Mouse (Mus musculus) natural killer cell, adult 2 months (primary cell): Measurements from ENCODE around the gene Atp2a1.
"Not testable (repeated sequence)": the region's sequence is repeated elsewhere in the genome, so short reads cannot be mapped to it uniquely, and the experiment has no call there.

ENCODE experiments used
- DNase-seq, 2 experiments: peaks; one replicate each; pipeline ENCODE4 v3.0.0; 2022; ENCODE audit warnings: low spot score in 2 of 2

Gene Atp2a1

GRCm38 (mm10) chr7:126463004-126463403 is at the start of gene Atp2a1:
Gene Atp2a1, minus strand, starts transcription at chr7:126463108.
- no peak for DNase-seq

DNA sequence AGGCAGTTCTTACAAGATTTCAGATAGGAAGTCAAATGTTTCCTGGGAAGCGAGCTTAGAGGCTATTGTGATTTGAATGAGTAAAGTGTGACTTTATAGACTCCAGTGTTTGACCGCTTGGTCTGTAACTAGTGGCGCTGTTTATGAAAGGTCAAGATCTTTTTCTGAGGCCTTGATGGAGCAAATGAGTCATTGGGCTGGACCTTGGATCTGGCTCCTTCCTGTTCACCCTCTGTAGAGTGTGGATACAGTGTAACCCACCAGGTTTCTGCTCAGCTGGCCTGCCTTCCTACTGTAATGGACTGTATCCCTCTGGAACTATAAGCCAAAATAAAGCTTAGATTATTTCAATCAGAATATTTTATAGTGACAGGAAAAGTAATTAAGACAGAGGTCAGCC is 48.4 kb upstream of the Atp2a1 start:
- DNase-seq = no peak

DNA sequence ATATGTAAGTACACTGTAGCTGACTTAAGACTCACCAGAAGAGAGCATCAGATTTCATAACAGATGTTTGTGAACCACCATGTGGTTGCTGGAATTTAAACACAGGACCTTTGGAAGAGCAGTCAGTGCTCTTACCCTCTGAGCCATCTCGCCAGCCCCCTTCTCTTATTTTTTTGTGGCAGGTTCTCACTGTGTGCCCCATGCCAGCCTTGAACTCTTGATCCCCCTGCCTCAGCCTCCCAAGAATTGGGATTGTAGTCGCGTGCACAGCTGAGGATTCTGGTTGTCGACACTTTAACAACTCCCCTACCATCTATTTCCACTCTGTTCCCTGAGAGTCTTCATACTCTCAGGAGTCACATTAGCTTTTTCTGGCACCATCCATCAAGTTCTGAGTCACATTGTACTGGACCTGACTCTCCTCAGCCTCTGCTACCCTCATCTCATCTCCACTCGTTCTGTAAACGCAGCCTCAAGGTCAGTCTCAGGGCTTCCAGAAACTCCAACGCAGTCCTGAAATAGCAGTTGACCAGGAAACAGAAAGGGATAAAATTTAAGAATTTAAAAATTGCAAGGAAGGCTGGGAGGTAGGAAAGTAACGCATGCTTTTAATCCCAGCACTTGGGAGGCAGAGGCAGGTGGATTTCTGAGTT is 44.3 kb upstream of the Atp2a1 start:
- DNase-seq = no peak

DNA sequence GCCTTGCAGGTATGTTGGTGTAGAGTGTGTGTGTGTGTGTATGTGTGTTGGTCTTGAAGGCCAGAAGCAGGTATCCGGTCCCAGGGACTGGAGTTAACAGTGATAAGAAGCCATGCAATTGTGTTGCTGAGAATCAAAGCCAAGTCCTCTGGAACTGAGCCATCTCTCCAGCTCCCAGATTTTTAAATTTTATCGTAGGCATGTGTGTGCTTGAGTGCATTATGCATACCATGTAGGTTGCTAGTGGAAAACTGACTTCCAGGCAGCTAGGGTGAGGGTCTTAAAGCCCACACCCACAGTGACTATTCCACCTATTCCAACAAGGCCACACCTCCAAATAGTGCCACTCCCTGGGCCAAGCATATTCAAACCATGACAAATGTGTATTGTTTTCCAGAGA is 42.0 kb upstream of the Atp2a1 start:
- no peak for DNase-seq

- peak; percentile 98 to 99 for DNase-seq
Observed at GRCm38 (mm10) chr7:126503273-126503878, 40.5 kb upstream of the Atp2a1 start, which contains the start of gene Atxn2l. Gene Atxn2l, minus strand, starts transcription at chr7:126503437.

GRCm38 (mm10) chr7:126502751-126503150 is 39.8 kb upstream of the Atp2a1 start:
- no peak for DNase-seq

DNA sequence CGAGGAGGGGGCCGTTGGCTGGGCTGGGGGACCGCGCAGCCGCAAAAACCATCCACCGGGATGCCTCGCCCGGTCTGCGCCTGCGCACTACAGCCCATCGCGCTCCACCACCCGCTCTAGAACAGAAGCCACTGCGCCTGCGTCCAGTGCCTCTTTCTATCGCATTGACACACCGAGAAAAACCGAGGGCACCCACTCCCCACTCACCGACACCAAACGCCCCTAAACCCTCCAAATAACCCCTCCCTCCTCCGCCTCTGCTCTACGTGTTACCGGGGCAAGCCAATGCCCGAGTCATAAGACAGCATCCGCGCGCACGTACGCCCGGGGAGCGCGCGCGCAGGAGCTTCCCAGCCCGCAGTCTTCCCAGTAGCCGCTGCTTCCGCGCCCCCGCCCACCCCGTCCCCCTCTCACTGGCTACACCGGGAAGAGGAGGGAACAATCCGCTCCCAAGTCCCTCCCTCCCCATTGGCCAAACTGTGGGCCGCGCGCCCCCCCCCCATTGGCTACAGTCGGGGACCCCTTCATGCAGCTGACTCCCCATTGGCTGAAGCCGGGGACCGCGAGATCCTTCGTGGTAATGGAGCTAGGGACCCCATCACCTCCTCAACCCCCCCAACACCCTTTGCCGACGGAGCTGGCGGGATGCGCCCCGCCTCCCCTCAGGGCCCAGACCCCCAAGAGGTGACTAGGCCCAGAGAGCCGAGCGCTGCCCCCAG is 39.3 kb upstream of the Atp2a1 start:
- DNase-seq = peak; percentile 82 to 87

GRCm38 (mm10) chr7:126501684-126502022 is 38.7 kb upstream of the Atp2a1 start:
- no peak for DNase-seq

- no peak for DNase-seq
Observed at GRCm38 (mm10) chr7:126499416-126499815, 36.5 kb upstream of the Atp2a1 start.

GRCm38 (mm10) chr7:126497966-126498365 is 35.1 kb upstream of the Atp2a1 start:
- no peak for DNase-seq

DNA sequence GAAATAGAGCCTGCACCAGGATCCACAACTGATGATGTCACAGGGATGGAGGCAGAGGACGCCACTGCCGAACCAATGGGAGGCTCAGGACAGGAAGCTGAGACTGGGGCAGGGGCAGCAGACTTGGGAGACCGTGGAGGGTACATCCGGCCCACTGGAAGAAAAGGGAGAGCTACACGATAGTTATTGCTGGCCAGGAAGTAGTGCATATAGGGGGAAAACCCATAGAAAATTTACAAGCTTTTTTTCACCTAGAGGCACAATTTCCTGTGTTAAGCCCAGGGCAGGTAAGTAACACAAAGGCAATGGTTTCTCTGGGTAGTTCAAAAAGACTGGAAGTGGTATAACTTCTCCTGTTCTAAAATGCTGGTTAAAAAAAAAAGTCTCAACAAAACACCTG is 33.6 kb upstream of the Atp2a1 start:
- DNase-seq = no peak

DNA sequence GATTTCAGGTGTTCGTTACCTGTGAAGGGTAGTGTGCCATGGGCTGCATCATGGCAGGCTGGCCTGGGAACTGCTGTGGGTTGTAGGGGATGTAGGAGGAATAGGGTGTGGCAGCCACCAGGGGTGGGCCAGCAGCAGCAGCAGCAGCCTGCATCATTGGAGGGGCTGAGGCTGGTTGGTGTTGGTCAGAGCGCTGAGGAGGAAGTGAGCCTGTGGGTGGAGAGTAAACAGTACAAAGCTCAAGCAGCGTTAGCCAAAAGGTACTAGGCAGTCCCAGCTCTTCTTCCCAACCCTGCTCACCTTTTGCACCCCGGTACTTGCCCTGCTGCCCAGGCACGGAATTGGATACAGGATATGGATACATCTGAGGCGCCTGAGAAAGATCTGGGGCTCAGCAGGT is 31.2 kb upstream of the Atp2a1 start:
- no peak for DNase-seq

DNA sequence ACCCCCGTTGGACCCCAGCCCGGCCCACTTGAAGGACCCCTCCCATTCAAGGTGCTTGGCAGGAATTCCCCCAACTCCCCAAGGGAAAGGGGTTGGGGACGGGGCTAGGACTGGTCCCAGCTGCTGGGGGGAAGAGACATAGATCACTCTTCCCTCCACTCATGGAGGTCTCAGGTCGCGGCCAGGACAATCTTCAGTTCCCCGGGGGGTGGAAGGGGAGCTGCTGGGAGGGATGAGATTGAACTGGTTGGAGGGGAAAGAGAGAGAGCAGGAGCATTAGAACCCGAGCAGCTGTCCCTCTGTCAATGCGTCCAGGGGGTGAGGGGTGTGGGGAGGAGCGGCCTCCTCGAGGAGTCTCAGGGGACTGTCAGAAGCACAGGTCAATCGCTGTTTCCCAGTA is 29.1 kb upstream of the Atp2a1 start:
- no peak for DNase-seq

GRCm38 (mm10) chr7:126491005-126491404 is 28.1 kb upstream of the Atp2a1 start:
- DNase-seq = no peak

DNA sequence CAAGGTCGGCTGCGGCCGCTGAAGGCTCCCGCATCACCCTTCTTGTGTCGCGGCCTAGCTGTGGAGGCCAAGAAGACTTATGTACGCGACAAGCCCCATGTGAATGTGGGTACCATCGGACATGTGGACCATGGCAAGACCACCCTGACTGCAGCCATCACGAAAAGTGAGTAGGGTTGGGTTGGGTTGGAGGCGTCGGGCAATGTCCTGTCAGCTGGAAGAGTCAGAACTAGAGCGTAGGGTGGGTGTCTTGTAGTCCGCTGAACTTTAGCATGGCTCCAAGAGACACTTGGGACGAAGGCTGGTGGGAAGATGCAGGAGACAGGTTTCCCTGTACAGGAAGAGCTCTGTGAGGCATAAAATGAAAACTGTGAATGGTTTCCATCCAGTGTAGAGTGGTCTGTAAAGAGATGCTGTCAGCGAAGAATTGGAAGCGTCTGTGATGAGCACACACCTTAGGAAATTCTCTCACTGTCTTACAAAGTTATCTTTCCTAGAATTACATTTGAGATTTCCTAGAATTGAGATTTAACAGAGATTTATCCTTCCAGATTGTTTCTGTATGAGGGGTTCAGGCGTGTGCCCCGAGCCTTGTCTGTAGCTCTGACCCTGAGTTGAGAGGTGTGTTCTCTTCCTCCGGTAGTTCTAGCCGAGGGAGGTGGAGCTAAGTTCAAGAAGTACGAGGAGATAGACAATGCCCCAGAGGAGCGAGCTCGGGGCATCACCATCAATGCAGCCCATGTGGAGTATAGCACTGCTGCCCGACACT is 24.9 kb upstream of the Atp2a1 start:
- DNase-seq = not testable (repeated sequence)

DNA sequence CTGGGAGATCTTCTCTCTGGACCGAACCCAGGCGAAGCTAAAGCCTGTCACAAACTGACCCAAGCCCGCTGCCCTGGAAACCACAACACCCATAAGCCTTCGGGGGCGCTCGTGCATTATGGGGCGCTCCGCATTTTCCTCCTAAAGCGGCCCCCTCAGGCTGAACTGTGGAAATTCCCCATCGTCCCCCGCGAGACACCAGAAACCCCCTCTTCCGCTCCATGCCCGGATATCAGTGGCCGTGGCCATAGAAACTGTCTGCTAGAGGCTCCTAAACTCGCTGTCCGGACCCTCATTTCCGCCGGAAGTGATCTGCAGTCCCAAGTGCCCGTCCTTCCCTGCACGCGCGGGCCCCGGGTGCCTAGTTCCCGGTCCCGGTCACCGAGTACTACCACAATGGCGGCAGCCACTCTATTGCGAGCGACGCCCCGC is 24.2 kb upstream of the Atp2a1 start, which contains the start of gene Tufm:
Gene Tufm (plus strand): TSS at position 310 of the 432 bp plus-strand sequence.
- peak; percentile 95 to 96 for DNase-seq

DNA sequence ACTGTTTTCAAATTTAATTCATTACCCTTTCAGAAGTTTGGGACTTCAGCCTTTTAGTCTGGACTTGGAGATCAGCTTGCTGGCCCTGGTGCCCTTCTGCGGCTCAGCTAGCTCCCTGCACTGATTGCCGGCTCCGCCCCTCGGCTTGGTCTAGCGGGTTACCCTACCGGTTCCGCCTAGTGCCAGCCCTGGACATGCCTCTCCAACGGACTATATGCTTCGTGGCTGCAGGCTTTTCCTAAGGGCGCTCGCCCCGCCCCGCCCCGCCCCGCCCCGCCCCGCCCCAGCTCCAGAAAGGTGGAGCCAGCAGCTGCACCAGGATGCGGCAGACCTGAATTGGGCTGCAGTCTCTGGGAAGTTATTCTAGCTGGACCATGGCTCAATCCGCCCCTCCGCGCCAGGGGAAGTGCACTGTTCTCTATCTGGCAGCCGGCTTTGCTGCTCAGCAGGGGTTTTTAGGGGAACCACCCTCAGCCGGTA is 19.5 kb upstream of the Atp2a1 start:
- peak; percentile 33 to 52 for DNase-seq

DNA sequence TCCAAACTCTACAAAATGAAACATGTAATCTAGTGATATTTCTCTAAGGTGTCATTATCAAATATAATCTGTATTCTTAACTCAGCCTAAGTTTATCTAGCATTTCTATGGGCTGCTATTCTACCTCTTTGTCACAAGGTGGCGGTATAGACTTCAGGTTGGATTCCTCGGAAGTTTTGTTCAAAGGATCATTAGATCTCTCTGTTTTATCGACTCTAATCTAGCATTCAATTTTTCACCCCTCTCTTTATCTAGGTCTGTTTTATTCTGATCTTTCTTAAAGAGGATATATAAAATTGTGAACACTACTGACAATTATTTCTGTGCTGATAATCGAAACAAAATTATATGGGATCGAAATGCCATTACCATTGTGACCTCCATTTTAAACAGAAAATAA is 18.8 kb upstream of the Atp2a1 start:
- DNase-seq = no peak

DNA sequence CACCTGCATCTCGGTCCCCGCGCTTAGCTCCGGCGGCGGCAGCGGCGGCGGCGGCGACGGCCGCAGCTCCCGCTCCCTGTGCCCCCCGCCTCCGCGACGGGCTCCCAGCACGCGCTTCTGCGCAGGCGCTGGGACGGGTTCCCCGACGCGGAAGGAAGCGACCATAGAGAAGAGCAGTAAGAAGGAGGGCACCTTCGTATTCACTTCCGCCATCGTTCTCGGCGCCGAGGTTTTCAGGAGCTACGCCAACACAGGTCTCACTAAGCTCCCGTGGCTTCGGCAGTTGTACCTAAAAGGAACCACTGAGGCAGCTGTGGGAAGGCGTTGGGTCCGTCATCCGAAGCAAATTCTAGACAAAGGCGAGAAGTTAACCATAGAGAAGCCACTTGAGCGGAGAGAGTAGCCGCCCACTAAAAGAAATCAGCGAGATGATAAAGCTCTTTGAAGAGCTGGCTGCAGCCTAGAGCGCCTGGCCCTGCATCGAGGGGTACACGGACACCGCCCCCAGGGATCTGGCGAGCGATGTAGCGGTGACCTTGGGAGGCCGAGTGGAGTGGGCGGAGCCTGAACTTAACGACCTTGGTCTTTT is 12.2 kb upstream of the Atp2a1 start, which contains the start of gene Sh2b1:
Gene Sh2b1 (minus strand): TSS at position 432 of the 589 bp plus-strand sequence.
- peak; percentile 91 to 92 for DNase-seq

- no peak for DNase-seq
Observed at GRCm38 (mm10) chr7:126474486-126474955, 11.6 kb upstream of the Atp2a1 start.

GRCm38 (mm10) chr7:126473470-126474086 is 10.7 kb upstream of the Atp2a1 start:
- no peak for DNase-seq
